Mouse (Mus musculus) lung, adult 2 months (tissue): ENCODE data around the gene 1700034I23Rik. TPM values are rescaled to one million over a fixed set of nuclear protein-coding genes. Genes with fewer than 3 reads are reported as not detected.
"Not testable (repeated sequence)": the region's sequence is repeated elsewhere in the genome, so short reads cannot be mapped to it uniquely, and the experiment has no call there.

Source experiments
- DNase-seq: peaks from one replicate; pipeline ENCODE4 v3.0.0; 2022
- H3K4me1 ChIP-seq: fragments of 200-500 bp; 2 replicates; pipeline ENCODE4 v1.6.1; 2011; ENCODE audit warnings: low read length; ENCODE audit not compliant: control insufficient read depth, insufficient read depth
- H3K4me3 ChIP-seq: fragments of 200-500 bp; replicated peaks from 2 replicates; pipeline ENCODE3; 2011; ENCODE audit warnings: low read depth, mild to moderate bottlenecking, control low read depth, low read length; ENCODE audit errors: extremely low read depth
- CTCF ChIP-seq: fragments of 200-500 bp; IDR thresholded peaks from 2 replicates; pipeline ENCODE4 v1.5.1; 2011; ENCODE audit warnings: mild to moderate bottlenecking, low read length, control low read depth; ENCODE audit not compliant: insufficient read depth
- WGBS: fragments of 180-500 bp; shearing (Covaris S2); methylation state at CpG from one replicate; pipeline ENCODE4 v1.1.7; 2018; 5-methylcytosine and 5-hydroxymethylcytosine counted together
- polyA plus RNA-seq: library from polyadenylated mRNA; depleted of rRNA; stranded (reverse); fragments of >200 nt; gene quantifications from 2 replicates; pipeline ENCODE4 v1.2.3, GENCODE M21; 2012; rRNA removed

The 1700034I23Rik gene
- polyA plus RNA-seq, 1 experiment: not detected

DNA sequence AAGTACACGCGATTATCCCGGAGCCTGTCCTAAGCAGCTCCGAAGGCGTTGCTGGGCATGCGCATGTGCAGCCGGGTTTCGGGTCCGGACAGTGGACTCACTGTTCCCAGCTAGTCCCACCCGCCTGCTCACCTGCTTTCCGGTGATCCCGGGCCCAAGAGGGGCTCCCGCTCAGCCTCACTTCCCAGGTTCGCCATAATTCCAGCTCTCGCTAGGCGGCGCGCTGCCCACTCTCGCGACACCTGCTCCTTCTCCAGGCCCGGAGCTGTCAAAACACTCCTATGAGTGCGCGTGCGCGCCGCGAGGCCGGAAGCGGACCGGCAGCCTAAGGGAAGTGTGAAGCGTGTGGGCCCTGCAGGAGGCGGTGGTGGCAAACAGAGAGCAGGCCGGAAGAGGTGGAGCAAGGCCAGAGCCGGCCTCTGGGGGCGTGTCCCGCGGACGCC is 8.5 kb downstream of the 1700034I23Rik start:
- H3K4me3 ChIP-seq: peak overlapping the region; percentile 69
- DNase-seq: peak; percentile 93
- WGBS: under 1% methylated on average over 33 of the region's 38 CpGs
- peak; percentile 28; the same call in 1 of the 2 replicates for TF ChIP-seq CTCF
- H3K4me1 ChIP-seq: not testable (repeated sequence)

DNA sequence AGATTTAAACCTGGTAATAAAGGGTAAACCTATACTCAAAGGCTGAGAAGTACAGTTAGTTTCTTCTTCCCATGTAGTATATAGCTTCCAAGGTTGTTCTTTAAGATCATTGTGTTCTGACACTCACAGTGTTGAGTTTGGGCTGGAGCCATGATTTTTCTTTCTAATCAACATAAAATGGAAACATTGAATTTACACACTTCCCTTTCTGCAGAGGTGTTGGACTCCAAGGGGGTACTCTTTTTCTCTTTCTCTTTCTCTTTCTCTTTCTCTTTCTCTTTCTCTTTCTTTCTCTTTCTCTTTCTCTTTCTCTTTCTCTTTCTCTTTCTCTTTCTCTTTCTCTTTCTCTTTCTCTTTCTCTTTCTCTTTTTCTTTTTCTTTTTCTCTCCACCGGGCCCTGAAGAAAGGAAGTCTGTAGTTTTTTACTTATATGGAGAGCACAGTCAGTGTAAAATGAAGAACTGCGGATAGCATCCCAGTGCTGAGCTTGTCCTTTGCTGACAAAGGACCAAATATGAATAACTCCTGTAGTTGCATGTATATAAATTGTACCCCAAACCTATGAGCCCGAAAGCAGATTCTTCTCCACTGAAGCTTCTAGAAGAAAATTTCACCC is 49.1 kb downstream of the 1700034I23Rik start:
- not testable (repeated sequence) for DNase-seq, H3K4me3 ChIP-seq, H3K4me1 ChIP-seq
- WGBS: 89% methylated on average over 3 of the region's 3 CpGs

Other genes starting within 250 kb of the 1700034I23Rik start
- 0.17 and 0.18 TPM in 2 replicates for gene Slc25a31, start 193.7 kb downstream of the 1700034I23Rik start, polyA plus RNA-seq
- 14.5 and 24.6 TPM in 2 replicates for gene Hspa4l, start 158.0 kb downstream of the 1700034I23Rik start, polyA plus RNA-seq
- gene Plk4, start 102.5 kb downstream of the 1700034I23Rik start, polyA plus RNA-seq: 1.5 and 1.8 TPM in 2 replicates
- gene Mfsd8, start 55.7 kb downstream of the 1700034I23Rik start, polyA plus RNA-seq: 2.8 and 4.4 TPM in 2 replicates
- gene Abhd18, start 55.6 kb downstream of the 1700034I23Rik start, polyA plus RNA-seq: 2.5 and 3.0 TPM in 2 replicates
- 3.7 and 4.4 TPM in 2 replicates for gene Larp1b, start 47.3 kb upstream of the 1700034I23Rik start, polyA plus RNA-seq
- 15.8 and 19.1 TPM in 2 replicates for gene Pgrmc2, start 180.5 kb upstream of the 1700034I23Rik start, polyA plus RNA-seq